Mouse (Mus musculus) cerebellum, adult 2 months (tissue): ENCODE results near the gene Siglecf.

Experiments used
- CTCF ChIP-seq: fragments of 200-500 bp; IDR thresholded peaks from 2 replicates; pipeline ENCODE4 v1.5.1; 2011; ENCODE audit warnings: low read depth, mild to moderate bottlenecking, control low read depth, low read length, moderate library complexity, borderline replicate concordance; ENCODE audit not compliant: insufficient read depth
- POLR2A ChIP-seq: fragments of 200-500 bp; IDR thresholded peaks from 2 replicates; pipeline ENCODE4 v1.6.1; 2011; ENCODE audit warnings: low read length, control low read depth, borderline replicate concordance; ENCODE audit not compliant: insufficient read depth

GRCm38 (mm10) chr7:43326223-43326780 lies 24.8 kb upstream of the Siglecf start:
- no peak for TF ChIP-seq CTCF
- no peak for TF ChIP-seq POLR2A
